Mouse (Mus musculus): ENCODE data around the gene Rela. TPM values are rescaled to one million over a fixed set of nuclear protein-coding genes. Genes with fewer than 3 reads are reported as not detected.
A peak's percentile ranks its signal among the peaks of the same experiment; 100 is the strongest.
"Not testable (repeated sequence)": the region's sequence is repeated elsewhere in the genome, so short reads cannot be mapped to it uniquely, and the experiment has no call there.

Gene Rela
- polyA plus RNA-seq, 1 experiment: 40.3 TPM

GRCm38 (mm10) chr19:5680432-5680831, 43.1 kb downstream of the Rela start:
- Histone ChIP-seq H3K4me3 (replicated peaks; ENCODE audit: insufficient read depth, low read depth, low read length) (no peak overlapping the region), H3K27me3 (ENCODE audit: control insufficient read depth, insufficient read depth, low read length) (no peaks in the 10 kb centered on the region), H3K4me1 (ENCODE audit: control insufficient read depth, insufficient read depth, low read length) (no peaks in the 10 kb centered on the region), H3K27ac (ENCODE audit: insufficient read depth, low read length) (no peak overlapping the region)
- no peak for DNase-seq
- WGBS: 93% methylated on average over 4 of the region's 4 CpGs
- TF ChIP-seq POLR2A (IDR thresholded peaks at IDR 0.05; ENCODE audit: borderline replicate concordance, insufficient read depth, low read length): no peak
- no peak for TF ChIP-seq CTCF (IDR thresholded peaks at IDR 0.05; ENCODE audit: borderline replicate concordance, insufficient read depth, low read depth, low read length)

- H3K4me1 ChIP-seq (ENCODE audit: control insufficient read depth, insufficient read depth, low read length): peaks cover 7% of the 10 kb centered on the region
- TF ChIP-seq POLR2A (IDR thresholded peaks at IDR 0.05; ENCODE audit: borderline replicate concordance, insufficient read depth, low read length): no peak
- no peak for TF ChIP-seq CTCF (IDR thresholded peaks at IDR 0.05; ENCODE audit: borderline replicate concordance, insufficient read depth, low read depth, low read length)
- H3K27me3 ChIP-seq (ENCODE audit: control insufficient read depth, insufficient read depth, low read length): no peaks in the 10 kb centered on the region
- WGBS: 87% methylated on average over 12 of the region's 12 CpGs
- no peak overlapping the region for H3K27ac ChIP-seq (ENCODE audit: insufficient read depth, low read length)
- H3K4me3 ChIP-seq (replicated peaks; ENCODE audit: insufficient read depth, low read depth, low read length): no peak overlapping the region
- no peak for DNase-seq
Measured at GRCm38 (mm10) chr19:5684236-5684635, 47.0 kb downstream of the Rela start.

GRCm38 (mm10) chr19:5684985-5685384, 47.7 kb downstream of the Rela start:
- TF ChIP-seq POLR2A (IDR thresholded peaks at IDR 0.05; ENCODE audit: borderline replicate concordance, insufficient read depth, low read length) (no peak), CTCF (IDR thresholded peaks at IDR 0.05; ENCODE audit: borderline replicate concordance, insufficient read depth, low read depth, low read length) (no peak)
- Histone ChIP-seq H3K4me3 (replicated peaks; ENCODE audit: insufficient read depth, low read depth, low read length) (no peak overlapping the region), H3K27ac (ENCODE audit: insufficient read depth, low read length) (no peak overlapping the region), H3K4me1 (ENCODE audit: control insufficient read depth, insufficient read depth, low read length) (peaks cover 7% of the 10 kb centered on the region), H3K27me3 (ENCODE audit: control insufficient read depth, insufficient read depth, low read length) (no peaks in the 10 kb centered on the region)
- DNase-seq: no peak
- WGBS: 71% methylated on average over 13 of the region's 13 CpGs

GRCm38 (mm10) chr19:5685431-5685830, 48.1 kb downstream of the Rela start:
- no peak for DNase-seq
- Histone ChIP-seq H3K4me1 (ENCODE audit: control insufficient read depth, insufficient read depth, low read length) (peaks cover 9% of the 10 kb centered on the region), H3K27ac (ENCODE audit: insufficient read depth, low read length) (no peak overlapping the region), H3K4me3 (replicated peaks; ENCODE audit: insufficient read depth, low read depth, low read length) (no peak overlapping the region), H3K27me3 (ENCODE audit: control insufficient read depth, insufficient read depth, low read length) (no peaks in the 10 kb centered on the region)
- 89% methylated on average over 19 of the region's 19 CpGs for WGBS
- no peak for TF ChIP-seq CTCF (IDR thresholded peaks at IDR 0.05; ENCODE audit: borderline replicate concordance, insufficient read depth, low read depth, low read length)
- no peak for TF ChIP-seq POLR2A (IDR thresholded peaks at IDR 0.05; ENCODE audit: borderline replicate concordance, insufficient read depth, low read length)

GRCm38 (mm10) chr19:5685861-5686260, 48.6 kb downstream of the Rela start:
- no peak for DNase-seq
- Histone ChIP-seq H3K27me3 (ENCODE audit: control insufficient read depth, insufficient read depth, low read length) (no peaks in the 10 kb centered on the region), H3K27ac (ENCODE audit: insufficient read depth, low read length) (no peak overlapping the region), H3K4me1 (ENCODE audit: control insufficient read depth, insufficient read depth, low read length) (peaks cover 13% of the 10 kb centered on the region), H3K4me3 (replicated peaks; ENCODE audit: insufficient read depth, low read depth, low read length) (no peak overlapping the region)
- WGBS: 90% methylated on average over 11 of the region's 11 CpGs
- TF ChIP-seq CTCF (IDR thresholded peaks at IDR 0.05; ENCODE audit: borderline replicate concordance, insufficient read depth, low read depth, low read length): no peak

- no peak for DNase-seq
- WGBS: 92% methylated on average over 13 of the region's 13 CpGs
- no peaks in the 10 kb centered on the region for H3K27me3 ChIP-seq (ENCODE audit: control insufficient read depth, insufficient read depth, low read length)
- peaks cover 18% of the 10 kb centered on the region for H3K4me1 ChIP-seq (ENCODE audit: control insufficient read depth, insufficient read depth, low read length)
- no peak overlapping the region for H3K27ac ChIP-seq (ENCODE audit: insufficient read depth, low read length)
- no peak overlapping the region for H3K4me3 ChIP-seq (replicated peaks; ENCODE audit: insufficient read depth, low read depth, low read length)
- TF ChIP-seq CTCF (IDR thresholded peaks at IDR 0.05; ENCODE audit: borderline replicate concordance, insufficient read depth, low read depth, low read length) (no peak), POLR2A (IDR thresholded peaks at IDR 0.05; ENCODE audit: borderline replicate concordance, insufficient read depth, low read length) (no peak)
Measured at GRCm38 (mm10) chr19:5686437-5686836, 49.2 kb downstream of the Rela start.

GRCm38 (mm10) chr19:5686954-5687353, 49.7 kb downstream of the Rela start:
- DNase-seq; H3K27me3 ChIP-seq (ENCODE audit: control insufficient read depth, insufficient read depth, low read length); H3K4me3 ChIP-seq (replicated peaks; ENCODE audit: insufficient read depth, low read depth, low read length); H3K27ac ChIP-seq (ENCODE audit: insufficient read depth, low read length): not testable (repeated sequence)
- WGBS: 90% methylated on average over 12 of the region's 12 CpGs
- H3K4me1 ChIP-seq (ENCODE audit: control insufficient read depth, insufficient read depth, low read length): peaks cover 23% of the 10 kb centered on the region

GRCm38 (mm10) chr19:5687738-5688137, 50.5 kb downstream of the Rela start:
- Histone ChIP-seq H3K4me1 (ENCODE audit: control insufficient read depth, insufficient read depth, low read length) (peaks cover 27% of the 10 kb centered on the region), H3K27me3 (ENCODE audit: control insufficient read depth, insufficient read depth, low read length) (no peaks in the 10 kb centered on the region), H3K4me3 (replicated peaks; ENCODE audit: insufficient read depth, low read depth, low read length) (peak overlapping the region; percentile 82), H3K27ac (ENCODE audit: insufficient read depth, low read length) (no peak overlapping the region)
- DNase-seq: no peak
- TF ChIP-seq POLR2A (IDR thresholded peaks at IDR 0.05; ENCODE audit: borderline replicate concordance, insufficient read depth, low read length) (no peak), CTCF (IDR thresholded peaks at IDR 0.05; ENCODE audit: borderline replicate concordance, insufficient read depth, low read depth, low read length) (no peak)
- WGBS: 20% methylated on average over 9 of the region's 9 CpGs
